In the genomic region with DNA sequence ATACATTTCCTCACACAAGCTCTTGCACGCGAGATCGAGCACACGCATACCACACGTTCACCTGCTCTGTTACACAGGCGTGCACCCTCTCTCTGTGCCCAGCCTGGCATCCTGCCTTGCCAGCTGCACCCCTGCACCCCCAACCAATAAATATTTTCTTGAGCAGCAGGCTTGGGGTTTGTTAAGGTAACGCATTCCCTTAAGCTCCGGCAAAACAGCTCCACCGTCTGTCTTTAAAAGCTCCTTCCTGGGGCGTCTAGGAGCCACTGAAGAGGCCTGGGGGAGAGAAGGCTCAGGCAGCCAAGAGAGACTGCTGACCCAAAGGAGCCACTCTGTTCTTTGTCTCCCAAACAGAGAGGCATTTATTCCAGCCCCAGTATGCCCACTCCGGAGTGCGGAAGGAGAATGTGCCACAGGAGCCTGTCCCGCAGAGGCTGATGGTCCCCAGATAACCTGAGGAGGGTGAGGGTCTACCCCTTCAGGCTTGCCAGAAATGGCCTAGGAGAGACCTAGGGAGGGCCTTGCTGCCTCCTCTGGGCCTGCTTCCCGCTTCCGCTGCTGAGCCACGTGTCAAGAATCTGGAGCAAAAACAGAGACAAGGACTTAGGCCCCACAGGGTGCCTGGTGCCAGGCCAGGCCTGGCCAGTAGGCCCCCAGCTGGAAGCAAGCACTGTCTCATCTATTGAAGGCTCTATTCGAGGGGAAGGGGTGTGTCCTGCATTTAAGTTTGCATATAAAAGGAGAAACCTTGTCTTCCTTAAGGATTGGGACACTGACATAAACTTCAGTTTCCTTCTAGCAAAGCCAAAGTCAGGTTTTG, we compare ENCODE assay signal across 8 mouse cellular contexts. TPM values are rescaled to one million over a fixed set of nuclear protein-coding genes. Genes with fewer than 3 reads are reported as not detected.
DNase-seq lines count a peak whose midpoint lies in the region; ATAC-seq lines count a peak whose summit lies in the region.

No protein-coding gene starts in this region.

- peak overlapping the region; percentile 64 for H3K4me2 ChIP-seq in intestine, embryonic 14.5 days (ENCODE audit: low read length)
- peak overlapping the region; percentile 95 for H3K4me2 ChIP-seq in midbrain, embryonic 14.5 days (ENCODE audit: low read length)

- 0 out of 2 replicates have a peak overlapping the region, but pooled peaks have one; percentile 61 for H3K4me3 ChIP-seq in intestine, embryonic 14.5 days (ENCODE audit: low read depth, low read length)
- peak overlapping the region; percentile 65 for H3K4me3 ChIP-seq in midbrain, embryonic 14.5 days (replicated peaks; ENCODE audit: low read depth, low read length)

- WGBS in intestine, embryonic 14.5 days = 16% methylated on average over 17 of the region's 17 CpGs
- WGBS in midbrain, embryonic 14.5 days = 10% methylated on average over 17 of the region's 17 CpGs

- peak overlapping the region; percentile 82 for H3K27ac ChIP-seq in intestine, embryonic 14.5 days (ENCODE audit: low read depth)
- H3K27ac ChIP-seq in midbrain, embryonic 14.5 days (replicated peaks; ENCODE audit: low read depth, low read length) = peak overlapping the region; percentile 68

- no peaks in the 10 kb centered on the region for H3K36me3 ChIP-seq in intestine, embryonic 14.5 days (ENCODE audit: control insufficient read depth, insufficient read depth, low read length)
- H3K36me3 ChIP-seq in midbrain, embryonic 14.5 days (ENCODE audit: control insufficient read depth, insufficient read depth, low read length) = no peaks in the 10 kb centered on the region

- ATAC-seq in intestine, embryonic 14.5 days (replicated peaks; ENCODE audit: low FRiP score, low TSS enrichment, low read depth) = 0 out of 2 replicates have a peak, but pooled peaks have one; percentile 0
- ATAC-seq in midbrain, embryonic 14.5 days (ENCODE audit: low FRiP score, low TSS enrichment) = peak; percentile 4; the same call in 1 of the 2 replicates

- peak overlapping the region; percentile 65 for H3K9ac ChIP-seq in intestine, embryonic 14.5 days (ENCODE audit: low read length)
- H3K9ac ChIP-seq in midbrain, embryonic 14.5 days (replicated peaks; ENCODE audit: low read length) = peak overlapping the region; percentile 37; the same call in 1 of the 2 replicates

- H3K9me3 ChIP-seq in intestine, embryonic 14.5 days (ENCODE audit: control insufficient read depth, low read length) = no peaks in the 10 kb centered on the region
- no peaks in the 10 kb centered on the region for H3K9me3 ChIP-seq in midbrain, embryonic 14.5 days (ENCODE audit: control insufficient read depth, low read length)

- intact Hi-C loops in left cerebral cortex, postnatal 14 days (cut with DNase I) = no loop called here

- H3K27me3 ChIP-seq in intestine, embryonic 14.5 days (replicated peaks; ENCODE audit: control insufficient read depth, insufficient read depth, low read length) = no peaks in the 10 kb centered on the region
- no peaks in the 10 kb centered on the region for H3K27me3 ChIP-seq in midbrain, embryonic 14.5 days (ENCODE audit: control insufficient read depth, insufficient read depth, low read length)

- DNase-seq in 3T3-L1 (ENCODE audit: low read depth, low spot score) (peak; percentile 26), MN1 (ENCODE audit: low spot score) (peak; percentile 82)
- DNase-seq in fibroblast of lung, adult 2 months (ENCODE audit: low read depth) = peak; percentile 45
- DNase-seq in intestine, embryonic 14.5 days (ENCODE audit: low spot score) = peak; percentile 71
- DNase-seq in left cerebral cortex, postnatal 14 days (ENCODE audit: low spot score in 2 of 2) = peak; percentile 48 to 54
- peak; percentile 49 for DNase-seq in midbrain, embryonic 14.5 days
- peak; percentile 42 for DNase-seq in thymus, postnatal 14 days
- DNase-seq in c-Kit-positive CD71-positive TER-119-positive erythroid progenitor cells, embryonic 14.5 days (ENCODE audit: low spot score) = no peak

- H3K4me1 ChIP-seq in intestine, embryonic 14.5 days (replicated peaks; ENCODE audit: control insufficient read depth, insufficient read depth, low read length) = peaks cover 30% of the 10 kb centered on the region
- peaks cover 26% of the 10 kb centered on the region for H3K4me1 ChIP-seq in midbrain, embryonic 14.5 days (ENCODE audit: control insufficient read depth, insufficient read depth, low read length)

RNA-seq across cellular contexts. Expression of a gene that starts 59.4 kb away (rescaled TPM):
- 11.6 and 21.6 TPM in 2 replicates for polyA plus RNA-seq in intestine, embryonic 14.5 days (2014; fragmentation: Nextera tagmentation; extraction: Ambion mirVana)
- 10 to 100 TPM; 52.9 to 60.3 TPM for total RNA-seq in left cerebral cortex, postnatal 14 days (2021)
- 19.4 and 21.9 TPM in 2 replicates for polyA plus RNA-seq in midbrain, embryonic 14.5 days (2014; fragmentation: Nextera tagmentation; extraction: Ambion mirVana)
